Mouse (Mus musculus) lung, postnatal 36 days (tissue): ENCODE measurements around the gene Pdcd11.
A peak's percentile ranks its signal among the peaks of the same experiment; 100 is the strongest.

ENCODE experiments used
- DNase-seq: peaks from one replicate; pipeline ENCODE4 v3.0.0; 2022; ENCODE audit warnings: mixed read lengths

Pdcd11 gene

GRCm38 (mm10) chr19:47090550-47091156, at the start of gene Pdcd11, which contains the start of gene Usmg5:
TSS of gene Pdcd11 (plus strand) at chr19:47090768.
TSS of gene Usmg5 (minus strand) at chr19:47090647.
- peak; percentile 98 for DNase-seq

- DNase-seq: peak; percentile 6
Observed at GRCm38 (mm10) chr19:47043608-47044007, 47.0 kb upstream of the Pdcd11 start.

- no peak for DNase-seq
Observed at GRCm38 (mm10) chr19:47046343-47046742, 44.2 kb upstream of the Pdcd11 start.

DNA sequence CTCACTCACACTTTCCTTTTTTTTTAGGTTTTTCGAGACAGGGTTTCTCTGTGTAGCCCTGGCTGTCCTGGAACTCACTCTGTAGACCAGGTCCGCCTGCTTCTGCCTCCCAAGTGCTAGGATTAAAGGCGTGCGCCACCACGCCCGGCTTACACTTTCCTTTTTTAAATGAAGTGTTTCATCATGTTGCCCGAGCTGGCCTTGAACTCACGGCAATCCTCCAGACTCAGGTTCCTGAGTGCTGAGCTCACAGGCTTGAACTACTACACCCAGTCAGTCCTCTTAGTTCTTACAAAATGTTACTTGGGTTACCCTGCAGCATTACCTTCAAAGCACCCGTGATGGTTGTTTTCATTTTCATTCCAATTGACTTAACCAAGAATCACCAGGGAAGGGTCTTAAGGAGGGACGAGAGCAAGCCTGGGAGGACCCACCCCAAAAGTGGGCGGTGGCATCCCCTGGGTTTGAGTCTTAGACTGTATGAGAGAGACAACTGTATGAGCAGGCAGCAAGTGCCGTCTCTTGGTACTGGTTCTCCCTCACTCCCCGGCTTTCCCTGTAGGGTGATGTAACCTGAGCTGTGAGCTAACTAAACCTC, 43.2 kb upstream of the Pdcd11 start:
- DNase-seq: no peak

- DNase-seq: no peak
Observed at GRCm38 (mm10) chr19:47049061-47049460, 41.5 kb upstream of the Pdcd11 start.

GRCm38 (mm10) chr19:47049840-47050239, 40.7 kb upstream of the Pdcd11 start:
- DNase-seq: no peak

GRCm38 (mm10) chr19:47050271-47051032, 40.1 kb upstream of the Pdcd11 start, which contains the start of gene Pcgf6:
TSS of gene Pcgf6 (minus strand) at chr19:47050906.
- peak; percentile 85 for DNase-seq

DNA sequence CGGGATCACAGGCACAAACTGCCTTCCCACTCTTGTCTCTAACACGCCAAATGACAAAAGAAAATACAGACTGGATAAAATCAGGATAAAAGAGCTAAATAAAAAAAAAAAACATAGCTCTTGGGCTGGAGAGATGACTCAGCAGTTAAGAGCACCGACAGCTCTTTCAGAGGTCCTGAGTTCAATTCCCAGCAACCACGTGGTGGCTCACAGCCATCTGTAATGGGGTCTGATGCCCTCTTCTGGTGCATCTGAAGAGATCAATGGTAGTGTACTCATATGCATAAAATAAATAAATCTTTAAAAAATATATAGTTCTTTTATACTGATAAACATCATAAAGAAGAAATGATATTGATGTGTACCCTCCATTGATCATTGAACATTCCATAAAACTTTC, 37.6 kb upstream of the Pdcd11 start:
- no peak for DNase-seq

- no peak for DNase-seq
Observed at GRCm38 (mm10) chr19:47053471-47053870, 37.1 kb upstream of the Pdcd11 start.

DNA sequence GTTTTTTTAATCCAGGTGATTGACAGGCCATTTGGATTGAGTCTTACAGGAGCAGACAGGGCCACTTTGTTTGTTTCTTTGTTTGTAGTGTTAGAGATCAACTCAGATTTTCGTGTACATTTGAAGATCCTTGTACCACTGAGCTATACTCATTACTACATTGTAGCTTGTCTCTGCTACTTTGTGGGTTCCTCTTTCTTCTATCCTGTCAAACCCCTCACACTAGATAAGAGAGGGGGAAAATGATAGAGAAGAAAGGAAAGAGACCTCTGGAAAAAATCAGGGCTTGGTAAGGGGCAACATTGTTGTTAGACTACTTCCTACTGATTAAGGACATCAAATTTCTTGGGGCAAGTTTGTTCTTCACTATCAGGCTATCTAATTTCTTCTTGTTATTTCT, 32.9 kb upstream of the Pdcd11 start:
- DNase-seq: no peak

DNA sequence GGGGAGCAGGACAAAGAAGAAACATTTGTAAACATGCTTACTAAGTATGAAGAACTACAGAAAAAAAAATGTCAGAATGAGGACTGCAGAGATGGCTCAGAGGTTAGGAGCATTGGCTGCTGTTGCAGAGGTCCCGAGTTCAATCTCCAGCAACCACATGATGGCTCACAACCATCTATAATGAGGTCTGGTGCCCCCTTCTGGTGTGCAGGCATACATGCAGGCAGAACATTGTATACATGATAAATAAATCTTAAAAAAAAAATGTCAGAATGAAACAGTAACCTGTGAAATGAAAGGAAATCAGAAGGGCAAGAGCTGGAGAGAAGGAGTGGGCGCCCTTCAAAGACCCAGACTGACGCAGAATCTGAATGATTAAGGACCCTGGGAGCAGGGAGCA, 24.7 kb upstream of the Pdcd11 start:
- DNase-seq: no peak

DNA sequence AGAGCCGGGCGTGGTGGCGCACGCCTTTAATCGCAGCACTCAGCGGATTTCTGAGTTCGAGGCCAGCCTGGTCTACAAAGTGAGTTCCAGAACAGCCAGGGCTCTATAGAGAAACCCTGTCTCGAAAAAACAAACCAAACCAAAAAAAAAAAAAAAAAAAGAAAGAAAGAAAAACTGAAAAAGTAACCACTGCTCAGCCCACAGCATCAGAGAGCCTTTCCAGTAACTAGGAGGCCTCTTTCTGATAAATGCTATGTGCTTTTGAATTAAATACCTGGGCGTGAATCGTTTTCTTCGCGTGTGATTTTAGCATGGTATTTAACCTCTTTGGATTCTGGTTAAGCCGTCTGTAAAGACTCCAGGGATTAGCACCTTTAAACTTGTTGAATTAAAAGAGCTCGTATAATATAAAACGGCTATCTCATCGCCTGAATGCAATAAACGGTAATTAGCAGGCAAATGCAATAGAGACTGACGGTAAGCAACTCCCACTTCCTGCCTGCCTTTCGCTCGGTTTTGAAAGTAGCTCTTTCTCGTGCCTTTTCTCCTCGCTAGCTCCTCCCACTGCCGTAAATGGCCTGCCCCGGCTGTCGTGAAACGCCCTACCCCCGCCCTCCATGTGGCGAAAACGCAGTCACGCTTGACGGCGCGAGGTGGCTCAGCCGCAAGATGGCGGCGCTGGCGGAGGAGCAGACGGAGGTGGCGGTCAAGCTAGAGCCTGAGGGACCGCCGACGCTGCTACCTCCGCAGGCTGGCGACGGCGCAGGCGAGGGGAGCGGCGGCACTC, 23.3 kb upstream of the Pdcd11 start, which contains the start of gene Taf5:
Taf5 (plus strand) TSS at position 651 of the 787 bp plus-strand sequence.
- peak; percentile 97 for DNase-seq

DNA sequence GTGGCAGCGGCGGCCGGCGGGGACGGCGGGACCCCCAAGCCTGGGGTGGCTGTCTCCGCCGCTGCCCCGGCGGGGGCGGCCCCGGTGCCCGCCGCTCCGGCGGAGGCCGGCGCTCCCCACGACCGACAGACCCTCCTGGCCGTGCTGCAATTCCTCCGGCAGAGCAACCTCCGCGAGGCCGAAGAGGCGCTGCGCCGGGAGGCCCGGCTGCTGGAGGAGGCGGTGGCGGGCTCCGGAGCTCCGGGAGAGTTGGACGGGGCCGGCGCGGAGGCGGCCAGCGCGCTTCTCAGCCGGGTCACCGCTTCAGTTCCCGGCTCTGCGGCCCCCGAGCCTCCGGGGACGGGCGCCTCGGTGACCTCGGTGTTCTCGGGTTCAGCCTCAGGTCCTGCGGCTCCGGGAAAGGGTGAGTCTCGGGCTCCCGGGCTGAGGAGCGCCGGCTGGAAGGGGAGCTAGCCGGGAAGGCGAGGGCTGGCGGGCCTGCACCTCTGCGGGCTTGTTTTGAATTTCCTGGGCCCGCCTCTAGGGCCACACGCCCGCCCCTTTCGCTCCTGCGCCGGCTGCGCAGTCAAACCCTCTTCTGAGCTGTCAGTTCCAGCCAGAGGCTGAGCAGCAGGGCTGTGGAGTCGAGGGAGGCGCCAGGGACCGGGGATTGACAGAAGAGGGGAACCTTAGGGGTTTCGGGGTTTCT, 22.5 kb upstream of the Pdcd11 start:
- peak; percentile 90 for DNase-seq

- no peak for DNase-seq
Observed at GRCm38 (mm10) chr19:47088226-47088625, 2.3 kb upstream of the Pdcd11 start.

- DNase-seq: peak; percentile 9
Observed at GRCm38 (mm10) chr19:47089718-47090525, 646 bp upstream of the Pdcd11 start.

DNA sequence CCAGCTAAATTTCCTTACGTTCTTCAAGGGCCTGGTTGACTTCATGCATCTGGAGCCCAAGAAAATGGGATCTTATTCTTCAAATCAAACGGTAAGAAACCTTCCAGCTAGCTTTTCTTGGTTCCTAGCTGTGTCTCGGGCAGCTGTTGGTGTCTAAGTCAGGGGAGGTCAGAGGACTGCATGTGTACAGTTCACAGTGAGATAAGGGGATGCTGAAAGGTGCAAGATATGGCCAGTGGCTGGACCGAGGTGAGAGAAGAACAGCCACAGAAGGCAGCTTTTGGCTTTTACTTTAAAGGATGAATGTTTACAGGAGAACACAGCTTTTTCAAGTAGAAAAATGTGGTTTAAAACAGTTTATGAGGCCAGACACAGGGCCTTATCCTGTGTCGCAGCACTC, 10.5 kb downstream of the Pdcd11 start:
- DNase-seq: no peak

- no peak for DNase-seq
Observed at GRCm38 (mm10) chr19:47104641-47105271, 14.2 kb downstream of the Pdcd11 start.

DNA sequence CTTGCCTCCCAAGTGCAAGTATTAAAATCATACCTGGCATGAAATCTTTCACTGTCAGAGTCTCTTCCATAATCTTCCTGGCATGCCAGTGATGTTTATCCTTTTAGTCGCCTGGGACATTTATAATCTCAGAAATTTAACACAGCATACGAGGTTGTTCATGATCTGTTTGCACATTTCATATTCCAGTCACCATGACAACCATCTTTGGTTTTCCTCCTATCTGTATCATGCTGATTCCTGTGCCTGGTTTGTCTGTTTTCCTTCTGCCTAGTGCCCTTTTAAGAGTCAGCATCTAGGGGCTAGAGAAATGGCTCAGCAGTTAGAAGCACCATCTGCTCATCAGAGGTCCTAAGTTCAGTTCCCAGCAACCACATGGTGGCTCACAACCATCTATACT, 28.1 kb downstream of the Pdcd11 start:
- no peak for DNase-seq

GRCm38 (mm10) chr19:47121054-47121453, 30.5 kb downstream of the Pdcd11 start:
- peak; percentile 33 for DNase-seq

DNA sequence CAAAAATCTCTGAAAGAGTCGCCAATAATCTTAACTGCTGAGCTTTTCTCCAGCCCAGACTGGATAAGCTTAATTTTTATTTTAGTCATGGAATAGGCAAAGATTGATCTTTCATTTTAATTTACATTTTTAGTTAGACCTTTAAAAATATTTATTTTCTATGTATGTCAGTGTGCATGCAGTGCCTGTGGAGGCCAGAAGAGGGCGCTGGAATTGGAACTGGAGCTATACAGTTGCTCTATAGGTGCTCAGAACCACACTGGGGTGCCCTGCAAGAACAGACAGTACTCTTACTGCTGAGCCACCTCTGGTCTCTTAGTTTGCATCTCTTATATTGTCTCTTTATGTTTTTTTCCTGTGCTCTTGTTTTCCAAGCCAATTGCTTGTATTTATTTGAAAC, 32.2 kb downstream of the Pdcd11 start:
- DNase-seq: peak; percentile 61

- no peak for DNase-seq
Observed at GRCm38 (mm10) chr19:47128164-47128563, 37.6 kb downstream of the Pdcd11 start.
